Mouse (Mus musculus) liver, postnatal 0 days (tissue): ENCODE measurements around the gene Hist1h4j.
A peak's percentile ranks its signal among the peaks of the same experiment; 100 is the strongest.

Experiments used
- CTCF ChIP-seq: sonication (generic); IDR thresholded peaks from 2 replicates; pipeline ENCODE4 v1.5.1; 2016; ENCODE audit warnings: antibody characterized with exemption, low read depth
- EP300 ChIP-seq: IDR thresholded peaks from 2 replicates; pipeline ENCODE4 v1.6.1; 2016; ENCODE audit warnings: antibody characterized with exemption, low read depth, mild to moderate bottlenecking

DNA sequence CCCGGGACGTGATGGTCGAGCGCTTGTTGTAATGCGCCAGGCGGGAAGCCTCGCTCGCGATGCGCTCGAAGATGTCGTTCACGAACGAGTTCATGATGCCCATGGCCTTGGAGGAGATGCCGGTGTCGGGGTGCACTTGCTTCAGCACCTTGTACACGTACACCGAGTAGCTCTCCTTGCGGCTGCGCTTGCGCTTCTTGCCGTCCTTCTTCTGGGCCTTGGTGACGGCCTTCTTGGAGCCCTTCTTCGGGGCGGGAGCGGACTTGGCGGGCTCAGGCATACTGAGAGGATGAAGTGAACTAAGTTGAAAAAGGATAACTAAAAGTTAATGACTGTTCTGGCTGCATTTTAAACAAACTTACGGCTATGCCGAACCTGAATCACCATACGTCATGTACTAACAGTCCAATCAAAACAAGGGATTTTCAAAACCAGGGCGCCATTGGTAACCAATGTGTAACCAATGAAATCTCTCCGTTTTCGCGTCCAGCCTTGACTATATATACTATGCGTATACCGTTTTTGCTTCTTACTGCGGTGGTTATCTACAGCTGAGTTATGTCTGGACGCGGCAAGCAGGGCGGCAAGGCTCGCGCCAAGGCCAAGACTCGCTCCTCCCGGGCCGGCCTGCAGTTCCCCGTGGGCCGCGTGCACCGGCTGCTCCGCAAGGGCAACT lies 18.9 kb upstream of the Hist1h4j start, which contains the start of the genes Hist1h2bl and Hist1h2ai:
- TF ChIP-seq CTCF (0 out of 2 replicates have a peak, but pooled peaks have one; percentile 1), EP300 (peak; percentile 75)
